Mouse (Mus musculus) ZHBTc4 (cell line): ENCODE data around the gene Dctn1.

Experiments
- DNase-seq: peaks from one replicate; pipeline ENCODE4 v3.0.0-alpha.2; 2011; ENCODE audit warnings: low read depth, low spot score

The Dctn1 gene

DNA sequence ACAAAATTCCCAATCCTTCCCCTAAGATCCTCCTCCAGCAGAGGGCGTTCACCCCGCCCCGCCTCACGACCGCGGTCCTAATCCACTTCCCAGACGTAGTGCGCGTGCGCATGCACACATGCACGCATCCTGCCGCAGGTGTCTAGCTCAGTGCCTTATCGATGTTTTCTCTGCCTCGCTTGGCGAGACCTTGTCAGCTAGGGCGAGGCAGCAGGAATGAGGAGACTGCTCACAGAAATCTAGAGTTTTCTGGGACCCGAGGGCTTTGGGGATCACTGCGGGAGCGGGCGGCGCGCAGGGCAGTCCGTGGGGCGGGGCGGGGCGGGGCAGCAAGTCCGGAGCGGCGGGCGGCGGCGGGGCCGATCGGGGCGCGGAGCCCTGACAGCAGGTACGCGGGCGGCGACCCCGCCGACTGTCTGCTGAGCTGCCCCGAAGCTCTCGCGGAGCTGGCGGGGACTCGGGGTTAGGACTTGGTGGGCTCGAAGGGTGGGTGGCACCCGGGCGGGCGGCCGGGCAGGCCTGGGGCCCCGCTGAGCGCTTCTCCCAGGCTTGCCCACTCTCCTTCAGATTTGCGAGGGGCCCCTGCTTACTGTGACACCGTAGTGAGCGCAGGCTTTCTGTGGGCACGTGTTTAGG lies at the start of gene Dctn1:
Gene Dctn1 (plus strand): TSS at position 314 of the 636 bp plus-strand sequence.
- peak; percentile 96 for DNase-seq

GRCm38 (mm10) chr6:83116373-83117164 lies 49.2 kb upstream of the Dctn1 start:
- DNase-seq, result no peak

- DNase-seq, result no peak
Measured at GRCm38 (mm10) chr6:83117165-83117438, 48.6 kb upstream of the Dctn1 start.

GRCm38 (mm10) chr6:83117616-83118015 lies 48.1 kb upstream of the Dctn1 start:
- no peak for DNase-seq

DNA sequence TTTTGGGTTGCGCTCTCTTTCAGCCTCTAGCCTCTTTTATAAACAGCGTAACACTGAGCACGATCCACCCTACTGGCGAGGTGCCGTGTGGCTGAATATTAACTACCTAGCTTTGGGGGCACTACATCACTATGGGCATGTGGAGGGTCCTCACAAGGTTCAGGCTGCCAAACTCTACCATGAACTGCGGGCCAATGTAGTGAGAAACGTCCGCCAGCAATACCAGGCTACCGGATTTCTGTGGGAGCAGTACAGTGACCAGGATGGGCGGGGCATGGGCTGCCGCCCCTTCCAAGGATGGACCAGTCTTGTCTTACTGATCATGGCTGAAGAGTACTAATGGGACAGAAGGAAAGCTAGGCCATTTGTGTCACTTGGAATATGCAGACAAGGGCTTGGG lies 47.4 kb upstream of the Dctn1 start:
- DNase-seq, result no peak

- DNase-seq, result no peak
Measured at GRCm38 (mm10) chr6:83118825-83119733, 46.6 kb upstream of the Dctn1 start.

DNA sequence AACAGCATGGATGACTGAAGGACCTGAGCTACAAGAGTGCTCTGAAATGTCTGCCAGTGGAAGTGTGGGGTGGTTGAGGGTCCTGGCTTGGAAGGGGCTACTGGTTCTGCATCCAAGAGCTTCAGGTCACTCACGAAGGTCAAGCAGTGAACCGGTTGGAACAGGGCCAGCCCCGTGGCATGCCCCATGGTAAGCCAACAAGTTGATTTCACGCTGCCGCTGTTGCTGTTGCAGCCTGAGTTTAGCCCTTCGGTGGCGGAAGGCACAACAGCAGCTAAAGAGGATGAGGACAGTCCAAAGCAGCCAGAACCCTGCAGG lies 46.0 kb upstream of the Dctn1 start:
- no peak for DNase-seq

DNA sequence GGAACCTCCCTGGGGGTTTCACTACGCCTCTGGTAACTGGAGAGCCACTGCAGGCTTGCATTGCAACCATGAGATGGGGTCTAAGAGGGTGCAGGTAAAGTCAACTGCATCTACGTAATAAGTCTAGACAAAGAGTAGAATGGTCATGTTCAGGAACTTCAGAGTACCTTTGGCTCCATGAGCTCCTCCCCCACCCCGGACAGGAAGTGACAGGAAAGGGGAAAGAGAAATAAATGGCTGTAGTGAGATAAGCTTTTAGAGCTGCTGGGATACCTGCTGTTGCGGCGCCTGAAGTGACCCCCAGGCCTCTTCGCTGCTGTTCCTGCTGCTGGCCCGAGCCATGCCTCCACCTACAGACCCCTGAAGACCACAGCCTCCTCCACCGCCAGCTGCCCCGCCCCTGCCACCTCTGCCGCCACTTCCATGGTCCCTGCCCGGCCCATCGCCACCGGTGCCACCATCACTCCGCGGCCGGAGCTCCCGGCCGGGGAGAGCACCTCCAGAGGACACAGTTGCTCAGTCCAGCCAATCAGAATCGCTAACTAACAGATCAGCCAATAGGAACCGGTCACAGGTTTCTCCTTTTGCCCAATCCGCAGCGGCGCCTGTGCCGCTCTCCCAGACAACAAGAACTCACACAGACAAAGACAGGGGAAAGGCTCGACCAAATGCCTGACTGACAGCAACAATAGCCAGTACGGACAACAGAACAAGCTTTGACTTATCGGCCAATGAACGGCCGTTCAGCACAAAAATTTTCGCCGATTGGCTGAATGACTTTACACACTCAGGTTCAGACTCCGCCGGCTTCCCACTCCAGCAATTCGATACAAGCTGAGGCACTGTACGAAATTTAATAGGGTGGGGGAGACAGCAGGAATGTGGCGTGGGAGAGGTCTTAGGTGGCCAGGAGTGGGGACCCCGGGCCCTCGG lies 44.5 kb upstream of the Dctn1 start, which contains the start of gene Wbp1:
Gene Wbp1 (minus strand): TSS at position 630 of the 933 bp plus-strand sequence.
- peak; percentile 100 for DNase-seq

DNA sequence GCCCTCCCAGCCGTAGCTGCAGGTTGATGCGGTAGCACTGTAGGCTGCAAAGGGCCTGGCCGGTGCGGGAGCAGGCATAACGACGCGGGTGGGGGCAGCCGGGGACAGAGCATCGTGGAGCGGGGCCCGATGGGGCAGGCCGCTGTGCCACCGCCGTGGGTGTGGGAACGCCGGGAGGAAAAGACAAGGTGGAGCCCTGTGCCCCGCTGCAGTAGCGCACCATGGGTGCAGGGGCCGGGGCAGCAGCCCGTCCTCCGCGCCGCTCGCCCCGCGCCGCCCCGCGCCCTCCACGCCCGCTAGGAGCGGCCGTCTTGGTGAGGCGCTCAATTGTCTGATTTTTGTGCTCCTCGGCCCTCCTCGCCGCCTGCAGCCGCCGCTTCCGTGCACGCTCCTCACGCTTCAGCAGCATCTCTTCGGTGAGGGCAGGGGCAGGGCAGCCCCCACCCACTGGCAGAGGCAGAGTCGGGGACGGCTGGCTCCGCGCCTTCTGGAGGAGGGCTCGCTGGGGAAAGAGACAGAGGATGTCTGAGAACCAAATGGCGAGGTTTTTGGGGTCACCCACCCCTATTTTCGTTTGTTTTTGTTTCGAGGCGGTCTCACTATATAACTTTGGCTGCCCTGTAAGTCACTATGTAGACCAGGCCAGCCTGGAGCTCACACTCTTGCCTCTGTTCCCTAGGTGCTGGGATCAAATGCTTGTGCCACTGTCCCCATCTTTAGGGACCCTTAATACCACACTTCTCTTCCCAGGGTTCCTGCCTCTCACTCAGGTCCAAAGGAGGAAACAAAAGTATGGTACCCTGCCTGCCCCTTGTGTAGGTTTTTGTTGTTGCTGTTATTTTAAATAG lies 43.6 kb upstream of the Dctn1 start:
- peak; percentile 50 for DNase-seq

- DNase-seq, result no peak
Measured at GRCm38 (mm10) chr6:83122961-83123360, 42.8 kb upstream of the Dctn1 start.

GRCm38 (mm10) chr6:83124851-83125312 lies 40.8 kb upstream of the Dctn1 start:
- DNase-seq, result peak; percentile 96

DNA sequence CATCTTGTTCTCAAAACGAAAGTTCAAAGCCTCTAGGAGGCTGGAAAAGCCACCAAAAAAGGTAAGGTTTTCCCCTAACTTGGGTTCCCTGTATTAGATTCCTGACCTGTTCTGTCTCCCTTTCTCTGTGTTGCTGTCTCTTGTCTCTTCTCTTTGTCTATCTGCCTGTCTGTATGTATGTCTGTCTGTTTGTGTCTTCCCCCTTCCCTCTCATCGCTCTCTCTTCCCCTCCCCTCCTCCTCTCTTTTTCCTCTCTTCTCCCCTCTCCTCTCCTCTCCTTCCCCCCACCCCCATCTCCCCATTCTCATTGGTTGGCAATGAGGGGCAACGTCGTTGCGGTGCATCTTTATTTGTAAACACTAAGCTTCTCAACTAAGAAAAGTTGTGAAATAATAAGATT lies 40.4 kb upstream of the Dctn1 start, which contains the start of gene Ino80b:
Gene Ino80b (minus strand): TSS at position 101 of the 400 bp plus-strand sequence.
- no peak for DNase-seq

GRCm38 (mm10) chr6:83127419-83127818 lies 38.3 kb upstream of the Dctn1 start:
- DNase-seq, result peak; percentile 55

GRCm38 (mm10) chr6:83131469-83132034 lies 34.2 kb upstream of the Dctn1 start:
- DNase-seq, result no peak

- DNase-seq, result no peak
Measured at GRCm38 (mm10) chr6:83132176-83132919, 33.4 kb upstream of the Dctn1 start.

DNA sequence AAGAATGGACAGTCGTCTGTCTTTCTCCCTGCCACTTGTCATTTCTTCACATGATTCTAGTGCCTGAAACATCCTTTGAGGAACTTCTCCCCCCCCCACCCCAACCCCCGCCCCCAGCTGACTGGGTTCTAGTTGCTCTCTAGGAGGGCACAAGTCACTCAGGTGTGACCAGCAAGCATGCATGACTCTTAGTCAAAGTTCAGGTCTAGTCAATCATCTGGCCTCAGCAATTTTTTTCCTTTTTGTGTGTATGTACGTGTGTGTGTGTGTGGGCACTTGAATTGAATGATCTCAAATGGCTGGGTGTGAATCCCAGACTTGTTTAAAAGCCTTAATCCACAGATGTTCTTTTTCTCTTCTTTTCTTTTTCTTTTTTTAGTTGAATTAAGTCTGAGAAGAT lies 31.5 kb upstream of the Dctn1 start:
- DNase-seq, result no peak

GRCm38 (mm10) chr6:83134951-83135513 lies 30.7 kb upstream of the Dctn1 start, which contains the start of gene Rtkn:
Rtkn (plus strand) TSS chr6:83135463.
- no peak for DNase-seq

DNA sequence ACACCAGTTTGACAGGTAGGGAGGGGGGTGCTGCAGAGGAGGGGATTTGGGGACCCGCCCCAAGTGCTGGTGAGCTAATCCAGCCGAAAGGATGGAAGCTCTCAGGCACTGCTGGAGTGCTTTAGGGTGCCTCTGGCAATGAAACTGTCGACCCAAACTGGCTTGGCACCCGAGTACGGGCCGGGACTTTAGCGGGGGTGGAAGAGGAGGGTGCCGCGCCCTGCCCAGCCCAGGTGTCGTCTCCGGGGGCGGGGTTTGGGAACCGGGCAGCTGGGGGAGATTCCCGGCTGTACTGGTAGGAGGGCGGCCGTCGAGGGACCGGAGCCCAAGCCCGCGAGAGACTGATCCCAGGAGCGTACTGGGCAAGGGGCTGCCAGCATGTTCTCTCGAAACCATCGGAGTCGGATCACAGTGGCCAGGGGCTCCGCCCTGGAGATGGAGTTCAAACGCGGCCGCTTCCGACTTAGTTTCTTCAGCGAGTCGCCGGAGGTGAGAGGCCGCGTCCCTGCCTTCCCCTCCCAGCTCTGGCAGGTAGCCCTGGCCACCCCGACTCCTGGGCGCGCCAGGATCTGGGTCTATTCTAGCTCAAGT lies 30.1 kb upstream of the Dctn1 start:
- no peak for DNase-seq
